Mouse (Mus musculus) ES-Bruce4 (cell line): ENCODE data around the gene Ctrc.

Experiments used
- CTCF ChIP-seq: IDR thresholded peaks from one replicate; pipeline ENCODE4 v1.8.1; 2011; ENCODE audit warnings: low read depth, low read length
- EP300 ChIP-seq: IDR thresholded peaks from 2 replicates; pipeline ENCODE4 v1.6.1; 2011; ENCODE audit warnings: low read depth, low read length; ENCODE audit not compliant: insufficient read depth
- POLR2A ChIP-seq: IDR thresholded peaks from one replicate; pipeline ENCODE4 v1.8.1; 2011; ENCODE audit warnings: low read length; ENCODE audit not compliant: insufficient read depth

DNA sequence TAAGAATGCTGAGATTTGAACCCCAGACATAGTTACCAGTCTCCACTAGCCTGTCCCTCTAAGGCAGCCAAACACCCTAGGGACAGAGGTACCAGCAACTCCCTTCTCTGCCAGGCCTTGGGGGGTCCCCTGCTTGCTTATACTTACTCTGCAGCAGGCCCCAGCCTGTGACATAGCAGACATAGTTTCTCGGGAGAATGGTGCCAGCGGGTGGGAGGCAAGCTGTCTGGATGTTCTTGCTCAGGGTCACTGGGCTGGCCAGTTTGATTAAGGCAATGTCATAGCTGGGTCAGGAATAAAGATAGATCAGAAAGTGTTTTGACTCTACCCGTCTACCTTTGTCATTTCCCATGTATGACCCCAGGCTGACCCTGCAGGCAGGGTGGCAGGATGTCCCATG, 25.0 kb downstream of the Ctrc start:
- TF ChIP-seq POLR2A = no peak
- TF ChIP-seq EP300 = no peak
- no peak for TF ChIP-seq CTCF
